Mouse (Mus musculus) CH12.LX (cell line): ENCODE results near the gene Atp5h. TPM values are rescaled to one million over a fixed set of nuclear protein-coding genes. Genes with fewer than 3 reads are reported as not detected.

ENCODE experiments used
- DNase-seq: peaks from one replicate; pipeline ENCODE4 v3.0.0-alpha.2; 2013; ENCODE audit errors: extremely low read depth
- H3K27ac ChIP-seq: 2 replicates; pipeline ENCODE4 v1.5.1; 2012; ENCODE audit warnings: low read depth, mild to moderate bottlenecking, control low read depth, moderate library complexity; ENCODE audit not compliant: insufficient read depth
- H3K27me3 ChIP-seq: replicated peaks from 2 replicates; pipeline ENCODE3; 2012; ENCODE audit warnings: inconsistent platforms
- H3K36me3 ChIP-seq, 2 experiments: replicated peaks in 1 of 2; 2 replicates each; pipeline versions ENCODE3 to v1.6.1; 2012; ENCODE audit warnings: inconsistent platforms in 1 of 2, low read length in 1 of 2, mild to moderate bottlenecking in 1 of 2, mixed read lengths in 1 of 2, moderate library complexity in 1 of 2; ENCODE audit not compliant: control insufficient read depth in 1 of 2, insufficient read depth in 1 of 2
- H3K4me1 ChIP-seq, 2 experiments: 2 replicates each; pipeline ENCODE4 v1.6.1; 2012; ENCODE audit warnings: inconsistent platforms in 1 of 2, moderate library complexity in 1 of 2; ENCODE audit not compliant: insufficient read depth in 2 of 2, control insufficient read depth in 1 of 2
- H3K4me2 ChIP-seq: 2 replicates; pipeline ENCODE4 v1.6.1; 2012; ENCODE audit warnings: low read depth, mild to moderate bottlenecking, control low read depth; ENCODE audit not compliant: poor library complexity, insufficient read depth, severe bottlenecking
- H3K4me3 ChIP-seq, 3 experiments: fragments of 150-350 bp in 1 of 3; sonication (generic) in 1 of 3; replicated peaks in 1 of 3; 2 replicates each; pipeline versions ENCODE3 to v1.5.1; 2011 to 2012; ENCODE audit warnings: low read depth in 2 of 3, low read length in 2 of 3, mild to moderate bottlenecking in 2 of 3, moderate library complexity in 2 of 3, control low read depth in 1 of 3, improper control_type of control experiment in 1 of 3, inconsistent platforms in 1 of 3, mixed read lengths in 1 of 3; ENCODE audit not compliant: poor library complexity in 1 of 3
- H3K79me2 ChIP-seq: replicated peaks from 2 replicates; pipeline ENCODE4 v1.6.1; 2012; ENCODE audit warnings: mild to moderate bottlenecking, moderate library complexity; ENCODE audit not compliant: control insufficient read depth, poor library complexity, insufficient read depth, severe bottlenecking; ENCODE audit errors: extremely low read depth
- H3K9ac ChIP-seq: 2 replicates; pipeline ENCODE4 v1.6.1; 2012; ENCODE audit warnings: low read depth, mild to moderate bottlenecking, control low read depth, moderate library complexity; ENCODE audit not compliant: insufficient read depth
- H3K9me3 ChIP-seq: replicated peaks from 2 replicates; pipeline ENCODE3; 2012; ENCODE audit warnings: low read length, inconsistent platforms, mixed read lengths
- CHD1 ChIP-seq: IDR thresholded peaks from 2 replicates; pipeline ENCODE4 v1.6.1; 2012; ENCODE audit warnings: low read depth, low read length, improper control_type of control experiment, inconsistent platforms
- CHD2 ChIP-seq: IDR thresholded peaks from 2 replicates; pipeline ENCODE4 v1.6.1; 2011; ENCODE audit warnings: low read length, improper control_type of control experiment
- E2F4 ChIP-seq: IDR thresholded peaks from 2 replicates; pipeline ENCODE4 v1.6.1; 2011; ENCODE audit warnings: low read depth, low read length, improper control_type of control experiment; ENCODE audit not compliant: insufficient replicate concordance
- ELF1 ChIP-seq: IDR thresholded peaks from 2 replicates; pipeline ENCODE4 v1.6.1; 2014; ENCODE audit warnings: low read depth, mild to moderate bottlenecking, inconsistent platforms, low read length, improper control_type of control experiment
- ETS1 ChIP-seq: conservative IDR thresholded peaks from 2 replicates; pipeline ENCODE4 v1.6.1; 2012; ENCODE audit warnings: low read depth, mild to moderate bottlenecking, inconsistent platforms, low read length, improper control_type of control experiment, moderate library complexity
- GABPA ChIP-seq: IDR thresholded peaks from 2 replicates; pipeline ENCODE4 v1.6.1; 2012; ENCODE audit warnings: low read depth, low read length, improper control_type of control experiment, inconsistent platforms; ENCODE audit not compliant: insufficient replicate concordance
- JUND ChIP-seq: conservative IDR thresholded peaks from 2 replicates; pipeline ENCODE4 v1.6.1; 2011; ENCODE audit warnings: low read depth, low read length, improper control_type of control experiment
- MAFK ChIP-seq: IDR thresholded peaks from 2 replicates; pipeline ENCODE4 v1.6.1; 2011; ENCODE audit warnings: low read length, improper control_type of control experiment; ENCODE audit not compliant: insufficient replicate concordance
- MAZ ChIP-seq: IDR thresholded peaks from 2 replicates; pipeline ENCODE4 v1.6.1; 2012; ENCODE audit warnings: low read depth, mild to moderate bottlenecking, inconsistent platforms, low read length, improper control_type of control experiment, moderate library complexity
- MXI1 ChIP-seq: IDR thresholded peaks from 2 replicates; pipeline ENCODE4 v1.6.1; 2011; ENCODE audit warnings: mild to moderate bottlenecking, low read depth, low read length, improper control_type of control experiment
- NRF1 ChIP-seq: IDR thresholded peaks from 2 replicates; pipeline ENCODE4 v1.6.1; 2014; ENCODE audit warnings: low read depth, mild to moderate bottlenecking, inconsistent platforms, low read length, improper control_type of control experiment, moderate library complexity
- PAX5 ChIP-seq: IDR thresholded peaks from 2 replicates; pipeline ENCODE4 v1.6.1; 2012; ENCODE audit warnings: low read length, inconsistent platforms, mixed read lengths
- RCOR1 ChIP-seq: conservative IDR thresholded peaks from 2 replicates; pipeline ENCODE4 v1.6.1; 2012; ENCODE audit warnings: low read depth, mild to moderate bottlenecking, inconsistent platforms, low read length, improper control_type of control experiment
- SIN3A ChIP-seq: IDR thresholded peaks from 2 replicates; pipeline ENCODE4 v1.6.1; 2012; ENCODE audit warnings: low read length, improper control_type of control experiment, inconsistent platforms
- SMC3 ChIP-seq: IDR thresholded peaks from 2 replicates; pipeline ENCODE4 v1.6.1; 2011; ENCODE audit warnings: low read depth, low read length, improper control_type of control experiment
- TBP ChIP-seq: conservative IDR thresholded peaks from 2 replicates; pipeline ENCODE4 v1.6.1; 2011; ENCODE audit warnings: low read depth, low read length, improper control_type of control experiment
- USF1 ChIP-seq: IDR thresholded peaks from 2 replicates; pipeline ENCODE4 v1.6.1; 2014; ENCODE audit warnings: low read depth, mild to moderate bottlenecking, inconsistent platforms, low read length, improper control_type of control experiment
- USF2 ChIP-seq: conservative IDR thresholded peaks from 2 replicates; pipeline ENCODE4 v1.6.1; 2011; ENCODE audit warnings: low read depth, low read length, improper control_type of control experiment
- dilution Hi-C: fragments of 300-500 bp; cut with MboI; formaldehyde crosslinking; loops from 2 replicates; pipeline ENCODE4 v1.14.3; 2020; ENCODE audit warnings: low sequenced_read_pairs; ENCODE audit not compliant: extremely low pct_unique_long_range_greater_than_20kb, extremely low pct_ligation_motif_present
- in situ Hi-C: fragments of 300-500 bp; cut with MboI; formaldehyde crosslinking; loops from 3 replicates; pipeline ENCODE4 v1.14.3; 2019; ENCODE audit warnings: low sequenced_read_pairs, low pct_ligation_motif_present, low pct_unique_long_range_greater_than_20kb, mixed read lengths
- polyA plus RNA-seq: library from polyadenylated mRNA; unstranded; fragments of >175 nt; gene quantifications from 2 replicates; pipeline ENCODE4 v1.2.1, GENCODE M21; 2012; ENCODE audit warnings: low read depth; ENCODE audit not compliant: insufficient read length
- total RNA-seq, 2 experiments: library from RNA; depleted of rRNA; stranded (reverse); fragments of 300-350 nt in 1 of 2; fragments of >200 nt in 1 of 2; gene quantifications; 2 replicates each; pipeline ENCODE4 v1.2.3; 2012 to 2014

Gene Atp5h
- total and polyA plus RNA-seq, 3 experiments, result 500 to 711 (median 671) TPM

DNA sequence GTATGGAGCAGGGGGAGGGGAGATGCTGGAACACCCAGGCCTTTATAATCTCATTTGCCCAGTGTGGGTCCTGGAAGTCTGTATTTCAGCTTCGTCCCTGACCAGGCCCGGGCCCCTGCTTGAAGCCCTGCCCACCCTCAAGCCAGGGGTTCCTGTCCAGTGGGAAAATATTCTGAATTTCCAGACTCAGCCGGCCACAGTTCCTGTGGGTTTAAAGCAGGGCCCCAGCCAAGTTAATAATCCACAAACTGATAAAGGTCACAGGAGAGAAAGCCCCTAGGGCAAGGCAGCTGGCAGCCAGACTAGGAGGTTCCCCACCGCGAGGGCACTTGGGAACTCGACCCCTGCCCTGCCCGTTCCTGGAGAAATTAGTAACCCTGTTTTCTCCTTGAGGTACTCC, 29.2 kb upstream of the Atp5h start:
- no peak for TF ChIP-seq SIN3A
- TF ChIP-seq, all 38 proteins: peak for 0
- Histone ChIP-seq H3K9ac (no peak overlapping the region), H3K79me2 (no peaks in the 10 kb centered on the region), H3K27me3 (peaks cover 66% of the 10 kb centered on the region), H3K4me1 (peaks cover 3 to 25% of the 10 kb centered on the region in 2 experiments), H3K9me3 (peaks cover 10% of the 10 kb centered on the region), H3K36me3 (no peaks in the 10 kb centered on the region), H3K4me2 (no peak overlapping the region), H3K4me3 (no peak overlapping the region), H3K27ac (no peak overlapping the region)
- in situ Hi-C loops (no loop called here), dilution Hi-C loops (no loop called here)
- DNase-seq, result no peak

DNA sequence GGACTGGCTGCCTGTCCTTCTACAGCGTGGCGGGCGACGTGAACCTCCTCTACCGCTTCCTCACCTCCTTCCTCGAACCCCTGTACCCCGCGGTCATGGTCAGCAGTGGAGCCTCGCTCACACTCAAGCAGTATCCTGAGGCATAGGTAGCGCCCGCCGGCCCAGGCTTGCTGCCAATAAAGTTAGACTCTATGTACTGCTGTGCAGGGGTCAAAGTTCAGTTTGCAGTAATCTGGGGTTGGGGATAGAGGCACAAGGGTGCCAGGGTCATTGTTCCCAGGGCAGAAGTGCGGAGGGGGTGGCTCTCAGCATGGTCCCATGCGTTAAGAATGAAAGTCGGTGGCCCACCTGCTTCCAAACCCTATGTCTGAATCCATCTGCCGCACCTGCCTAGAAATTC, 28.3 kb upstream of the Atp5h start:
- Histone ChIP-seq H3K4me2 (no peak overlapping the region), H3K9ac (no peak overlapping the region), H3K36me3 (no peaks in the 10 kb centered on the region), H3K79me2 (no peaks in the 10 kb centered on the region), H3K4me1 (peaks cover 3 to 20% of the 10 kb centered on the region in 2 experiments), H3K4me3 (no peak overlapping the region), H3K27me3 (peaks cover 62% of the 10 kb centered on the region), H3K9me3 (peaks cover 10% of the 10 kb centered on the region), H3K27ac (no peak overlapping the region)
- no peak for DNase-seq
- TF ChIP-seq MAFK, result no peak
- TF ChIP-seq CHD2, result no peak
- no peak for TF ChIP-seq MAZ
- no peak for TF ChIP-seq RCOR1
- no peak for TF ChIP-seq GABPA
- no peak for TF ChIP-seq MXI1
- no peak for TF ChIP-seq USF1
- no peak for TF ChIP-seq E2F4
- no peak for TF ChIP-seq NRF1
- TF ChIP-seq PAX5, result no peak
- TF ChIP-seq ELF1, result no peak
- no peak for TF ChIP-seq JUND
- no peak for TF ChIP-seq TBP
- no peak for TF ChIP-seq CHD1
- no peak for TF ChIP-seq ETS1
- no peak for TF ChIP-seq USF2
- no peak for TF ChIP-seq SMC3
- dilution Hi-C loops (no loop called here), in situ Hi-C loops (no loop called here)
